Mouse (Mus musculus) forebrain, embryonic 11.5 days (tissue): ENCODE data around the gene Dpy19l2. TPM values are rescaled to one million over a fixed set of nuclear protein-coding genes. Genes with fewer than 3 reads are reported as not detected.
"Not testable (repeated sequence)": the region's sequence is repeated elsewhere in the genome, so short reads cannot be mapped to it uniquely, and the experiment has no call there.

ENCODE experiments used
- ATAC-seq: fragments of 200-750 bp; cut with Nextera tagmentation; replicated peaks from 2 replicates; pipeline ENCODE4 v1.8.0; 2017; ENCODE audit warnings: moderate TSS enrichment; ENCODE audit not compliant: low FRiP score
- DNase-seq: peaks from one replicate; pipeline ENCODE4 v3.0.0-alpha.2; 2017; ENCODE audit warnings: low spot score
- H3K27ac ChIP-seq: fragments of 300-500 bp; sonication (generic); 2 replicates; pipeline ENCODE4 v1.5.1; 2014; ENCODE audit warnings: low read depth, low read length
- H3K27me3 ChIP-seq: fragments of 300-500 bp; sonication (generic); 2 replicates; pipeline ENCODE4 v1.6.1; 2014; ENCODE audit warnings: mild to moderate bottlenecking, low read length, mixed read lengths; ENCODE audit not compliant: control insufficient read depth, insufficient read depth
- H3K36me3 ChIP-seq: fragments of 300-500 bp; sonication (generic); 2 replicates; pipeline ENCODE4 v1.6.1; 2014; ENCODE audit warnings: mild to moderate bottlenecking, low read length, moderate library complexity, mixed read lengths; ENCODE audit not compliant: control insufficient read depth, insufficient read depth
- H3K4me1 ChIP-seq: fragments of 300-500 bp; sonication (generic); replicated peaks from 2 replicates; pipeline ENCODE4 v1.6.1; 2014; ENCODE audit warnings: low read length, mixed read lengths; ENCODE audit not compliant: control insufficient read depth, insufficient read depth
- H3K4me2 ChIP-seq: fragments of 300-500 bp; sonication (generic); 2 replicates; pipeline ENCODE4 v1.6.1; 2014; ENCODE audit warnings: low read depth, mild to moderate bottlenecking, low read length, moderate library complexity, mixed read lengths; ENCODE audit not compliant: severe bottlenecking
- H3K4me3 ChIP-seq: fragments of 300-500 bp; sonication (generic); 2 replicates; pipeline ENCODE4 v1.5.1; 2014; ENCODE audit warnings: low read depth, low read length
- H3K9ac ChIP-seq: fragments of 300-500 bp; sonication (generic); 2 replicates; pipeline ENCODE4 v1.6.1; 2014; ENCODE audit warnings: low read length
- H3K9me3 ChIP-seq: fragments of 300-500 bp; sonication (generic); 2 replicates; pipeline ENCODE4 v1.6.1; 2016; ENCODE audit warnings: low read length, mixed read lengths; ENCODE audit not compliant: control insufficient read depth
- WGBS: fragments of 180-500 bp; shearing (Covaris S2); extraction: QIAGEN DNeasy Blood & Tissue Kit; methylation state at CpG from one replicate; pipeline ENCODE4 v1.1.7; 2014; 5-methylcytosine and 5-hydroxymethylcytosine counted together
- polyA plus RNA-seq: library from polyadenylated mRNA; unstranded; fragments of >200 nt; fragmentation: Nextera tagmentation; extraction: Ambion mirVana; gene quantifications from 2 replicates; pipeline ENCODE4 v1.2.1, GENCODE M21; 2014

Gene Dpy19l2
- 0.07 and 0.27 TPM in 2 replicates for polyA plus RNA-seq

- 0 out of 2 replicates have a peak, but pooled peaks cover 1% of the 10 kb centered on the region for H3K4me1 ChIP-seq
- H3K4me2 ChIP-seq = peak within 1 kb of the TSS; percentile 89
- peak within 1 kb of the TSS; percentile 65 for H3K9ac ChIP-seq
- H3K27me3 ChIP-seq = no peaks in the 10 kb centered on the region
- peak; percentile 95 for ATAC-seq
- no peak within 1 kb of the TSS for H3K27ac ChIP-seq
- no peaks in the 10 kb centered on the region for H3K36me3 ChIP-seq
- no peaks in the 10 kb centered on the region; the same call in 1 of the 2 replicates for H3K9me3 ChIP-seq
- WGBS = 1% methylated on average over 45 of the region's 45 CpGs
- DNase-seq = peak; percentile 86
- H3K4me3 ChIP-seq = peak within 1 kb of the TSS; percentile 41
Observed at GRCm38 (mm10) chr9:24695700-24696404, at the start of gene Dpy19l2. Gene Dpy19l2 (minus strand): TSS chr9:24696293.

DNA sequence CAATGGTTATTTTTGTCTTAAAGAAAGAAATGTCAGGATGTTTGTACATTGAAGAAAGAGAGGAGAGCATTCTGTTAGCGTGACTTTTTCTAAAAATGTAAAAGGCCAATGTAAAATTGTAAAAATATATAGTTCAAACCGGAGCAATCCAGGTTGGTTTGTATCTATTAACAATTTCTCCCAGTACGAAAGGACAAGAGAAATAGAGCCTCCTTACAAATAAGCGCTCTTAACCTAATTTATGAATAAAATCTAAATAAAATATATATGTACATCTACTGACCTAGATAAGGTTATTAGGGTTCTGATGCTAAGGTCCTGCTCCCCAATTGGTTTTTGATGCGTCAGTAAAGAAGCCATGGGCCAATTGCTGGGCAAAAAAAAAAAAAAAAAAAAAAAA, 48.9 kb upstream of the Dpy19l2 start:
- 92% methylated on average over 5 of the region's 5 CpGs for WGBS
- ATAC-seq (no peak), DNase-seq (no peak)
- Histone ChIP-seq H3K27ac (no peak overlapping the region), H3K4me1 (no peaks in the 10 kb centered on the region), H3K27me3 (no peaks in the 10 kb centered on the region), H3K9ac (no peak overlapping the region), H3K36me3 (no peaks in the 10 kb centered on the region), H3K9me3 (no peaks in the 10 kb centered on the region), H3K4me2 (no peak overlapping the region), H3K4me3 (no peak overlapping the region)

DNA sequence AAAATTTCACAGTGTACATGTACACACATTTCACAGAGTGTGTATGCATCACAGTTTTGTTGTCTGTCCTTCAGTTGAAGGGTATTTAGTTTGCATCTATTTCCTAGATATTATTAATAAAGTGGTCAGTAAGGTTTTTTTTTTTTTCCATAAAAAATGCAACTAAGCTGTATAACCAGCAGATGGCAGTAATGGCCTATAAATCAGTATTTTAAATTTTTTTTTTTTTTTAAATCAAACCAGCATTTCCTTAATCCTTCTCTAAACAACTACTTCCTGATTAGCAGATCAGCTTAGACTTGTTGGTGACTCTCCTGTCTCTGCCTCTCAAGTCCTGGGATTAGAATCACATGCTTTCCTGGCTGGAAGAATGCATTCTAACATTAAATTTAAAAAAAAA, 5.2 kb upstream of the Dpy19l2 start:
- Histone ChIP-seq H3K27ac (no peak overlapping the region), H3K4me3 (no peak overlapping the region), H3K27me3 (no peaks in the 10 kb centered on the region), H3K9ac (no peak overlapping the region), H3K9me3 (no peaks in the 10 kb centered on the region; the same call in 1 of the 2 replicates), H3K4me2 (no peak overlapping the region), H3K36me3 (no peaks in the 10 kb centered on the region), H3K4me1 (0 out of 2 replicates have a peak, but pooled peaks cover under 1% of the 10 kb centered on the region)
- ATAC-seq = no peak
- DNase-seq = no peak

DNA sequence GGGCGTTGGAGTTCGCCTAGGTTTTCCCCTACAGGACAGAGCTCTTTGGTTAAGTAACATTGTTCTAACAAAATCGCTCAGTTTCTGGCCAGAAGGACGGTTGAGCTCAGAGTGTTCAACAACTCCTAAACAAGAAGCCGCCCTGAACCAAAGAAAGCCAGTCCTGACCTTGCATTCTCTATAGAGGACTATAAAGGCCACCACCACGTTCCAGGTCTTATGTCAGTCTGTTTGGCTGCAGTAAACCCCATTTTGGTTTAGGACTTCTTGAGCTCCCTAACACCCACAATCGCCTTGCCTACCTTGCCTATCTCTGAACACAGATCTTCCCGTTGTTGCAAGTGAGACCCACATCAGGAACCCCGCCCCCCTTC, 299 bp upstream of the Dpy19l2 start:
- WGBS = 14% methylated on average over 9 of the region's 9 CpGs
- H3K27me3 ChIP-seq = no peaks in the 10 kb centered on the region

GRCm38 (mm10) chr9:24637341-24637740, 58.8 kb downstream of the Dpy19l2 start:
- H3K4me3 ChIP-seq, H3K9me3 ChIP-seq, H3K4me1 ChIP-seq, DNase-seq, ATAC-seq, H3K27me3 ChIP-seq, H3K27ac ChIP-seq, H3K9ac ChIP-seq, H3K4me2 ChIP-seq, H3K36me3 ChIP-seq: not testable (repeated sequence)
- 91% methylated on average over 2 of the region's 2 CpGs for WGBS

More for the DNA sequence above, 299 bp upstream of the Dpy19l2 start:
- Histone ChIP-seq H3K27ac (no peak overlapping the region), H3K4me1 (0 out of 2 replicates have a peak, but pooled peaks cover 1% of the 10 kb centered on the region), H3K4me3 (peak overlapping the region; percentile 41), H3K4me2 (peak overlapping the region; percentile 89), H3K9me3 (no peaks in the 10 kb centered on the region; the same call in 1 of the 2 replicates), H3K9ac (no peak overlapping the region; the same call in 1 of the 2 replicates), H3K36me3 (no peaks in the 10 kb centered on the region)
- no peak for DNase-seq
- peak; percentile 50; the same call in 1 of the 2 replicates for ATAC-seq

DNA sequence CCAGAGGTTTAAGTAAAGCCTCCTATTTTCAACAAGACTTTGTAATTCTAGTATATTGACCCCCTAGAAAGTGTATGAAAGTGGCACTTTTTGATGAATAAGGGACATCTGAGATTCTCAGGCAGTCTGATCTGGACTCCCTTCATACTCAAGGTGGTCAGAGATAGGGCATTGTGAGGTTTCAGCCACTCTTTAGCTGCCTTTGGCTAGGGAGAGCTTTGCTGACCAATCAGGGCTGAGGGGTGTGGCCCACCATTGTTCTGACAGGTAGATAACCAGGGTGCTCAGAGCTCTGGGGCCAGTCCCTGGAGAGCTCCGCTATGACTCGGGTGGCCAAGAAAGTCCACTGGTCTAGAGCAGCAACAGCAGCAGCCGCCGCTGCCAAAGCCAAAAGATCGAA, 71.2 kb downstream of the Dpy19l2 start, which contains the start of gene Cypt4:
Gene Cypt4 (plus strand): TSS at position 301 of the 400 bp plus-strand sequence.
- no peaks in the 10 kb centered on the region for H3K9me3 ChIP-seq
- H3K4me2 ChIP-seq = no peak within 1 kb of the TSS
- no peaks in the 10 kb centered on the region for H3K4me1 ChIP-seq
- no peak within 1 kb of the TSS for H3K4me3 ChIP-seq
- DNase-seq = no peak
- ATAC-seq = no peak
- H3K9ac ChIP-seq = no peak within 1 kb of the TSS
- no peaks in the 10 kb centered on the region for H3K36me3 ChIP-seq
- H3K27ac ChIP-seq = no peak within 1 kb of the TSS
- 90% methylated on average over 5 of the region's 5 CpGs for WGBS
- no peaks in the 10 kb centered on the region for H3K27me3 ChIP-seq

- 49% methylated on average over 2 of the region's 2 CpGs for WGBS
- no peak for DNase-seq
- no peak overlapping the region for H3K4me3 ChIP-seq
Observed at GRCm38 (mm10) chr9:24538159-24538558, 157.9 kb downstream of the Dpy19l2 start.

DNA sequence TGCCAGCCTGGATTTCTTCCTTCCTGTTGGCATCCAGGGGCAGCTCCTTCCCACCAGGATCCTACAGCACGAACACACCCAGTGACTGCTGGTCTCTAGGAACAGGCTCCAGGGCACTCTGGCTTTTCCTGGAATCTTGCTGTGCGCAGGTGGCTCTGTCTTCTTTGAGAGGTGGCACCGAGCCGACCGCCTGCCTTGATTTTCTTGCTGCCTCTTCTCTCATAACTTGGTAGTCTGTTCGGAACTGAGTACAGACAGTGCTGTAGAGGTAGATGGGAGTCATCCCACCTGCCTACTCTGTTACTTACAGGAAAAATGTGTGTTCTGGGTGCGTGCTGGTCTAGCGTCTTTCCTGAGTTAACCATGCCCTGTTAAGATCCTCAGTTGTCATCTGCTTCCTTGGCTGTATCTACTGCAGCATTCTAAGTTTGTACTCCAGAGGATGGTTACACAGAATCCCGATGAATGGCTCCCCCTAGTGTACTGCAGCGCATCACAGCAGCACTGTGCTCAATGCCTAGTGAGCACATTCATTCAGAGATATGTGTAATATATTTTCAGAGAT, 179.4 kb downstream of the Dpy19l2 start:
- Histone ChIP-seq H3K9ac (no peak overlapping the region), H3K27ac (no peak overlapping the region), H3K4me2 (no peak overlapping the region), H3K9me3 (no peaks in the 10 kb centered on the region), H3K4me1 (no peaks in the 10 kb centered on the region), H3K36me3 (no peaks in the 10 kb centered on the region), H3K27me3 (no peaks in the 10 kb centered on the region), H3K4me3 (no peak overlapping the region)
- DNase-seq = peak; percentile 60
- ATAC-seq = peak; percentile 71
- 63% methylated on average over 10 of the region's 10 CpGs for WGBS

More at GRCm38 (mm10) chr9:24538159-24538558, 157.9 kb downstream of the Dpy19l2 start:
- Histone ChIP-seq H3K9me3 (no peaks in the 10 kb centered on the region), H3K27me3 (no peaks in the 10 kb centered on the region), H3K4me1 (no peaks in the 10 kb centered on the region), H3K9ac (no peak overlapping the region), H3K36me3 (no peaks in the 10 kb centered on the region), H3K27ac (no peak overlapping the region), H3K4me2 (no peak overlapping the region)
- no peak for ATAC-seq
